Mouse (Mus musculus) ES-Bruce4 (cell line): ENCODE data around the gene Dop1a.

Source experiments
- CTCF ChIP-seq: IDR thresholded peaks from one replicate; pipeline ENCODE4 v1.8.1; 2011; ENCODE audit warnings: low read depth, low read length
- EP300 ChIP-seq: IDR thresholded peaks from 2 replicates; pipeline ENCODE4 v1.6.1; 2011; ENCODE audit warnings: low read depth, low read length; ENCODE audit not compliant: insufficient read depth
- POLR2A ChIP-seq: IDR thresholded peaks from one replicate; pipeline ENCODE4 v1.8.1; 2011; ENCODE audit warnings: low read length; ENCODE audit not compliant: insufficient read depth

GRCm38 (mm10) chr9:86417971-86418370 lies 49.0 kb upstream of the Dop1a start:
- TF ChIP-seq CTCF (no peak), POLR2A (no peak), EP300 (no peak)
